Mouse (Mus musculus): Measurements from ENCODE around the gene Cyp2j9. TPM values are rescaled to one million over a fixed set of nuclear protein-coding genes. Genes with fewer than 3 reads are reported as not detected.
"Not testable (repeated sequence)": the region's sequence is repeated elsewhere in the genome, so short reads cannot be mapped to it uniquely, and the experiment has no call there.

Gene Cyp2j9
- polyA plus RNA-seq (2015; fragmentation: Nextera tagmentation; extraction: Ambion mirVana), result 1.6 and 2.2 TPM in 2 replicates

DNA sequence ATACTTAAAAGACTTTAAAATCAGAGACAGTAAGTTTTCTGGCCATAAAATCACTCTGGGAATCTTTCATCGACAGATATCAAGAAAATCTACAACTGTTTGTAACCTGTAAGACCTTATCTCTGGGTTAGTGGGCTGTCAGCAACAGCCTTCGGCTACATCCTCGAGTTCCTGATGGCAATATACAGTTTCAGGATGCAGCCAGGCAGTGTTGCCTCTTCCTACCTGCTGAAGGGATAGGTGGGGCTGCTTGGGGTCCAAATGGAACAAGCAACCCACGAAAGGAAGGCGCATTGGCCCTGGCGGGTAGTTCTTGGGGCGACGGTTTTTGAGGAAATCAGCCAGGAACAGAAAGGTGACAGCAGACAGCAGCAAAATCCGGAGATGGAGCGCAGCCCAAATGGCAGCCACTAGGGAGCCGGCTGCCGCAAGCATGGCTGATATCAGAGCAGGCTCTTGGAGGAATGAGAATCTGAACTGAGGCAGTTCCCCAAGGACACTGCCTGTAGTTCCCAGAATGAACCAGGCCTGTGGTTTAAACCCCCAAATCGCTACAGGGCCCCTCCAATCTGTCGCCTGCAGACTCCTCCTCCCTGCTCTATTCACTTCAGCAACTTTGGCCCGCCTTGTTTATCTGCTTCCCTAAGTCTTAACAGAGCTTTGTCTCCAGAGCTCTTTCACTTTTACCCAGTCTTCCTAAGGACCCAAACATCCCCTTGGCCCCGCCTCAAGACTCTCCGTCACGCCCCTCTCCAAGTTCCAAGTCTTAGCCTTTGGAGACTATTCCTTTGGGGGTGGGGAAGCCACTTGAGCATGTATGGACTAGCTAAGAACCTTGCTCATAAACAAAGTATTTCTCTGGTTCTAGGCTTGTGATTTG is at the start of gene Cyp2j9:
TSS of gene Cyp2j9 (minus strand) at position 668 of the 880 bp plus-strand sequence.
- peak; percentile 23 for DNase-seq (ENCODE audit: low spot score)

DNA sequence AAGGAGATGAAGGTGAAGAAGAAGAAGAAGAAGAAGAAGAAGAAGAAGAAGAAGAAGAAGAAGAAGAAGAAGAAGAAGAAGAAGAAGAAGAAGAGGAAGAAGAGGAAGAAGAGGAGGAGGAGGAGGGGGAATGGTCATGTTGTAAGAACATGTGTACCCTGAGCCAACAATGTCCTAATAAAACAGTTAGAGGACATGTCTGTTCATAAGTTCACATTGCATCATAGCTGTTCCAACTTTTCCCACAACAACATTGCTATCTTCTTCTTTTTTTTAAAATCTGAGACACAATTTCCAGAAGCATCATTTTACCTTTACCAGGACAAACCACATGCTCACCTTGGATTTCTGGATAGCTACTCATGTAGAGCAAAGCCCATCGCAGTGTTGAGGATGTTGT is 44.1 kb upstream of the Cyp2j9 start:
- no peak for DNase-seq (ENCODE audit: low spot score)

DNA sequence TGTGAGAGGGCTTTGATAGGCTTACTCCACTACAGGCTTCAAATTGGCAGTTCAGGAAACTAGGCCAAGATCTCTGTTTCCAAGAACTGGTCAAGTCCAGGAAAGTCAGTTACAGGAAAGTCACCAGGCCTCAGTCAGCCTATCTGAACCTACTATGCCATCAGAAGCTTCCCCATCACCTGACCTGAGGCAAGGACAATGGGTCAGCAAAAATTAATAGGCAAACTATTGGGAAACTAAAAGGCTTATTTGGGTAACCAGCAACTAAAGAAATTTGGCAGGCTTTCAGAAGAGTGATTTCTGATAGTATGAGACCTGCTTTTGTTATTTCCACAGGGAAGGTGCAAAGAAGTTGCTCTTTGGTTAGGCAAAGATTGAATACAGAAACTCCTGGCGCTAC is 31.1 kb upstream of the Cyp2j9 start:
- DNase-seq (ENCODE audit: low spot score), result no peak

DNA sequence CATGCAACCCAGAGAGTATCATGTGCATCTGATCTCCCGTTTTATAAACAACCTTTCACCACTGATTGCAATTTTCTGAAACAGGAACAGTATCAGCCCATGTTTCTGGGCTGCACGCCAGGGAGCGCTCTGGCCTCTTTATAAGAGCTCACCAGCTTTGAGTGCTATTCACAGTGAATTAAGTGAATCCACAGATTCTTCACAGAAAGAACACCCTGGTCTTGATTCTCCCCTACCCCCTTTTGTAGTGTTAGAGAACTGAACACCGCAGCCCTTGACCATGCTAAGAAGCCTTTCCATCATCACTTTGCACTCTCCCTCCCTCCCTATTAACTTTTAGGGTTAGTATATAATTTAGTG is 393 bp upstream of the Cyp2j9 start:
- DNase-seq (ENCODE audit: low spot score), result no peak

DNA sequence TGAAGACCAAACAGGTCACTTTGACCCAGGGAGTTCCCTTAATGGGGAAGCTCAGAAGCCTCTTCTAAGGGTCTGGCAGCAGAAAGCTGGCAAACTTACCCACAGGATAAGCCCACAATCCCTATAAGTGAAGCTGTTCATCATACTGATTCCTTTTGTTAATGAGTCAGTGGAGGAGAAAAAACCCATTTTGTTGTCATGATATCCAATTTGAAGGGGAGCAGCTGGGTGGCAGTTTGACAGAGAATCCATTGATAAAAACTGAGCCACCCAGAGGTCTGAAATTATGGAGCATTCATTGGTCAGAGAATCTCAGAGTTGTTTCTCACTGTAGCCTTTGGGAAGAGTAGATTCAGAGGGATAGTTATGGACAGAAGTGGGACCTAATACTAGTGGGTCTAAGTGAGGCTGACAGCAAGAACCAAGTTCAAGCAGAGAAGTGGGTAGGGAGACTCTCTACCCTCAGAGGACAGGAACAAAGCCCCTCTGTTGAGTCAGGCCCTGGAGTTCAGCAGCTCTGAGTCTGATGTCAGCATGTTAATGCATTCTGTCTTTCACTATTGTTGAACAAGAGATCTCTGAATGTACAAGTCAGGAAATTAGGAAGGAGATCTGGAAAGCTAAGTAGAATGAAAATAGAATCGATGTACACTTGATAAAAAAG is 9.8 kb downstream of the Cyp2j9 start:
- no peak for DNase-seq (ENCODE audit: low spot score)

DNA sequence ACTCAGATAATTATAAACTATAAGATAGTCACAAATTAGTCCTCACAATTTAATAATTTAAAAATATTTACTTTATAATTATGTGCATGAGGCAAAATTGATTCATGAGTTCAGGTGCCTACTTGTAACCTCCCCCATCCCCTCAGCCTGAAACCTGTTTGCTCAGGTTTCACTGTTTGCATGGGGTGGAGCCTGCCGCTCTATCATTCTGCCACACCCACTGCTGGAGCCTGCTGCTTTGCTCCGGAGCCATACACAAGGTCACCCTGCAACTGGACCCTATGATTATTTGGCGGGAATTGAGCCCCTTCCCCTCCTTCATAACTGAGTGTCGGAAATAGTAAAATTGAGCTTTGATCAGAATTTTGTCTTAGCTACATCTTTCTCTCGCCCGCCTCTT is 11.0 kb downstream of the Cyp2j9 start:
- DNase-seq (ENCODE audit: low spot score), result not testable (repeated sequence)

DNA sequence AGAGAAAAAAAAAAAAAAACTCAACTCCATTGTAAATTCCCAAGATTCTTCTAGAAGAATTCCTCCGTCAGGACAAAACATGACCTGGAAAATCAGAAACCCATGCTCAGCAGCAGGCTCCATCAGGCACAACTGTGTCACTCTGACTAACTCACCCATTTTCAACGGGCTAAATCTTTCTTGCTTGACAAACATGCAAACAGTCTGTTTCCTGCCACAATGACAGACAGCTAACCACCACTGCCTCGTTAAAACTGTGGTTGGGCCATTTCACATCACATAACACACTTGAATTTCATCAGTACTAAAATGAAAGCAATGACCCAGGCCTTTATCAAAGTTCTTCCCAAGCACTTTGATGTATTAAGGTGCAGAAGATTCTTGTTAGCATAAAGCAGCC is 21.9 kb downstream of the Cyp2j9 start:
- DNase-seq (ENCODE audit: low spot score), result peak; percentile 15

DNA sequence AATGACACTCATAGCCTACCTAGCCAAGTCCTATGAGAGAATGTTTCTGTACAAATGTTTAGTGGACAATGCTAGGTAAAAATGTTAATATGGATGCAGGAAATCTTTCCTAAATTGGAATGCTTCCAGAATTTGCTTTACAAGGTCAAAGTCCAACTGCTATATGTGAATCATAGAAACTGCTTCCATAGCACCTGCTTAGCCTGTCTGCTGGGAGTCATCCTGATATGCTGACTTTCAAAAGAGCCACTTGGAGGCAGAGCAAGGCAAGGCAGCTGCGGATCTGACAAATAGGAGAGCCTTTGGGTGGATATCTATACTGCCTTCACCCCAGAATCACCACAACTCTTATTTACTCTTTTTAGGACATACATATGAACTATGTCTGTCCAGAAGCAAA is 23.4 kb downstream of the Cyp2j9 start:
- DNase-seq (ENCODE audit: low spot score), result no peak

DNA sequence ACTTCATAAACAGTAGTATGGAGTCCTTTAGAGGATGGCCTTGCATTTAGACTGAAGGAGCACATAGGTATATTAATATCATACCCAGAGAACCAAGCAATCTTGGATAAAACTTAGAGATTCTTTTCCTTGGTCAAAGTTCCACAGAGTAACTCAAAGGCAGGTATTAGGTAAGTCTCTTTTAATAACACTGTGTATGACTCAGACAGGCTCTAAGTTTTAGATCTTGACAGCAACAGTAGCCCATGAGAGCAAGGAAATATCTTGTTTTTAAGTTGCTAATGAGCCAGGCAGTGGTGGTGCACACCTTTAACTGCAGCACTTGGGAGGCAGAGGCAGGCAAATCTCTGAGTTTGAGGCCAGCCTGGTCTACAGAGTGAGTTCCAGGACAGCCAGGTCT is 25.6 kb downstream of the Cyp2j9 start:
- no peak for DNase-seq (ENCODE audit: low spot score)

DNA sequence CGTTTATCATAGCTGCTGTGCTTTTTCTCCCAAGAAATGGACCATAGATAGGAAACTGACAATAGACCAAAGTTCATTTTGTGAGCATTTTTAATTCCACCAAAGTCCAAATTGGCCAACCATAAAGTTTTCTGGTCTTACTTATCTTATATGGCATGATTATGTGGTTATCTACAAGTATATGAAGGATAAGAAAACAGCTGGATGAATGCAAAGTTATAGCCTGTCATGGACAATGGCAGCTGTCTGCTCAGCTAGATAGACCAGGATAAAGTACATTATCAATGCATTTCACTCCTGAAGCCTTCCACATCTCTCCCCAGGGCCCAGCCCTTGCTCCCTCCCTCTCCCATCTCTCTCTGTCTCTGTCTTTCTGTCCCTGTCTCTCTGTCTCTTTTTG is 30.9 kb downstream of the Cyp2j9 start:
- no peak for DNase-seq (ENCODE audit: low spot score)

DNA sequence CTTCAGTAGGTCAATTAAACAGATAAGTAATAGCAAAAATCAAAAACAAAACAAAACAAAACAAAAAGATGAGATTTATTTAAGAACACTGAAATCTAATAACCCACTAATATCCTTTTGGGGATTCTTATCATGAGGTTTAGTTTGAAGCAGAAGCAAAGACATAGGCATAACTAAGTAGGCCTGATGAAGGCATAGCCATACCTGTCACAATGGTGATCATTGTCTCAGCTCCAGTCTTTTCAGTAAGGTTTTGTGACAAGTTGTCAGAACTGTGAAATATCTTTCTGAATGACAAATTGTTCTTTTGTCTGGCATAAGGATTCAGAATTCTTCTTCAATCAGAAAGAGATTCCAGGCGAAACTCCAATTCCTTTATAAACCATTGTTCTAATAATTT is 31.6 kb downstream of the Cyp2j9 start:
- no peak for DNase-seq (ENCODE audit: low spot score)

DNA sequence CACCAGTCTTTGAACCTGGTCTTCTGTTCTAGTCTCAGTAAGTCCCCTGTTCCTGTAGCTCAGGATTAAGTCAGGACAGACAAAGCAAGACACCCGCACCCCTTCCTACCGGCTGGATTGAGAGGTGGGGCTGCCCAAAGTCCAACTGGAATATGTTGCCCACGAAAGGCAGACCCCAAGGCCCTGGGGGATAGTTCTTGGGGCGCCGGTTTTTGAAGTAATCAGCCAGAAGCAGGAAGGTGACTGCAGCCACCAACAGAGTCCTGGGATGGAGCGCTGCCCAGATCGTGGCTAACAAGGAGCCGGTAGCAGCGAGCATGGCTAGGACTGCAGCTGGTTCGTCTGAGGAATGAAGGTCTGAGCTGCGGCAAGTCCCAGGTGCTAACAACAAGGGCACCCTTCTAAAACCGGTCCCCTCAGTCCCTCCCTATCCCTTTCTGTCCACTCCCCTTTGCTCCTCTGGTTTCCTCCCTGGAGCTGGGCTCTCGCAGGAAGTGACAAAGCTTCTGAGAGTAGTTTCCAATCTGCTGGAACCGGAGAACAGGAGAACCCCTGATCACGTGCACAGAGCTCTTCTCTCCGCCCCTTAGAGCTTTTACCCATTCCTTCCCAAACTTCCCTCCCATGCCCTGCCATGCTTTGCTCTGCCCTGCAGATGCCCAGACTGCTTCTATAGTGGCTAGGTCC is 38.1 kb downstream of the Cyp2j9 start, which contains the start of gene Cyp2j6:
TSS of gene Cyp2j6 (minus strand) at position 529 of the 687 bp plus-strand sequence.
- no peak for DNase-seq (ENCODE audit: low spot score)

DNA sequence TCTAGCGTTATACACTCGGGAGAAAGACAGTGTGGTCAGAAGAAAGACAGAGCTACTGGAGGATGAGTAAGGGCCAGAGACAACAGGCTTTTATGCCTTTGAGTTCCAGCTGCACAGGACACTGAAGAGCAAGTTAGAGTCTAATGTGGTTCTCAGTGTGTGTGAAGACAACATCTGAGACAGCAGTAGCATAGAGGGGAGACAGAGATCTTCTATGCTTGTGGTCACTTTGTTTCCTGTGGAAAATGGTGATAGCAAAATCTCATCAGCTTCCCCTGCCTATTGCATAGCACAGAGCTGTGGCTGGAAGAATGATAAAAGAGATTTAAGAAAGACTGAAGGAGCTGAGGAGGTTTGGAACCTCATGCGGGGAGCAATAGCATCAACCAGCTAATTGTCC is 39.8 kb downstream of the Cyp2j9 start:
- DNase-seq (ENCODE audit: low spot score), result peak; percentile 18

DNA sequence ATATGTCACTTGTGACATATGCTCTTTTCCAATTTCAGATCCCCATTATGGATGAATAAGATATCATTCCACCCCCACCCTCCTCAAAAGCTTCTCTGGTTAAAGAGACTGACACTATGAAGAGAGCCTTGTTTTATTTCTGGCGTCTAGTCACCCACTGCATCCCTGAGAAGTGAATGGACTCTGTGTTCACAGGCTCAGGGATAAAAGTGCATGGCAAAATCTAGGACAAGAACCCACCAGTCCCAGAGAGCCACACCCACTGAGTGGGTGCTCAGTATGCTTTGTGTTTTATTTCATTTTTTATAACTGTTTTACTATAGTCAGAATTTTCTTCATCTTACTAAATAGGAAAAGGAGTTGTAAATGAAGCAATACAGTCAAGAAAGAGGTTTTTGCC is 45.4 kb downstream of the Cyp2j9 start:
- DNase-seq (ENCODE audit: low spot score), result no peak

DNA sequence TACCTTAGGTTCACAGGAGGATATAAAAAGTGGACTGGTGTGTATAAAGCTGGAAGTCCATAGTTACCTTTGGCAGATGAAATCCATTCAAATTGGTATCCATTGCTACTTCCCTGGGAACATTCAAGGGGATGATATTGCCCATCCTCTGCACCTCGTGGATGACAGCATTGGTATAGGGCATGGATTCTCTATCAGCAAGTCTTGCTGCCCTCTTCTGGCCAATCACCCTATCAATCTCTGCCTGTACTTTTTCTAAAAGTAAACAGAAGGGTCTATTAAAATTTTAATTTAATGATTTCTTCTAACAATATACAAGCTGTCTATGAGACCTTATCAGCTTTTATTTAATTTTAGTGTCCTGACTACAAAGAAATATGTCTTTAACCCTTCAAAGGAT is 65.6 kb downstream of the Cyp2j9 start:
- no peak for DNase-seq (ENCODE audit: low spot score)

DNA sequence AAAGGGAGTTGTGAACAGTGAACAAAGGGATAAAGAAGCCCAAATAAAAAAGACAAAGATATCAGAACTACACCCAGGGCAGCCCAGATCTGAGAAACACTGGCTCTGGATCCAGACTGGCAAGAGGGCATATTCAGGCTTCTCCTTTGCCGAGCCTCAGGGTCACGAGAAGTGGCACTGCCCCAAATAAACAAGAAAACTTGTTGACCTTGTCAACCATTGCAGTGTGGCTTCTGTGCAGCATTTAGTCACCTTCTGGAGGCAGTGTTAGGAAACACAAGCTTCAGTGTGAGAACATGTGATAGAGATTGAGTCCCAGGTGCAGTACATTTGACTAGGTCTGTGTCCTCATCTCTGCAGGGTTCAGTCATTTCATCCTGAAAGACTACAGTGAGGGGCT is 69.1 kb downstream of the Cyp2j9 start:
- DNase-seq (ENCODE audit: low spot score), result no peak

Other genes starting within 250 kb of the Cyp2j9 start
- 0.09 TPM in 1 of 2 replicates, not detected in the other for gene Cyp2j11, start 242.9 kb downstream of the Cyp2j9 start, polyA plus RNA-seq (2015; fragmentation: Nextera tagmentation; extraction: Ambion mirVana)
- gene Cyp2j8, start 84.2 kb downstream of the Cyp2j9 start, polyA plus RNA-seq (2015; fragmentation: Nextera tagmentation; extraction: Ambion mirVana), result not detected in 2 replicates
- gene Cyp2j6, start 37.9 kb downstream of the Cyp2j9 start, polyA plus RNA-seq (2015; fragmentation: Nextera tagmentation; extraction: Ambion mirVana), result 1.8 and 1.9 TPM in 2 replicates
- gene Cyp2j5, start 72.6 kb upstream of the Cyp2j9 start, polyA plus RNA-seq (2015; fragmentation: Nextera tagmentation; extraction: Ambion mirVana), result not detected in 2 replicates
- 0.09 TPM in 1 of 2 replicates, not detected in the other for gene Gm12695, start 193.6 kb upstream of the Cyp2j9 start, polyA plus RNA-seq (2015; fragmentation: Nextera tagmentation; extraction: Ambion mirVana)

All from thymus, postnatal 0 days (tissue).